Mouse (Mus musculus) G1E (cell line): ENCODE data around the gene Cdc42bpa. TPM values are rescaled to one million over a fixed set of nuclear protein-coding genes. Genes with fewer than 3 reads are reported as not detected.

Experiments
- ATAC-seq: 2 replicates; pipeline ENCODE4 v1.8.0; 2016; ENCODE audit warnings: mild to moderate bottlenecking; ENCODE audit not compliant: insufficient number of reproducible peaks, poor library complexity, low FRiP score, severe bottlenecking; ENCODE audit errors: extremely low read depth
- DNase-seq: peaks from one replicate; pipeline ENCODE4 v3.0.0; 2012; ENCODE audit warnings: low spot score
- H3K27me3 ChIP-seq: 2 replicates; pipeline ENCODE4 v1.6.1; 2012; ENCODE audit warnings: mild to moderate bottlenecking, low read length, inconsistent platforms; ENCODE audit not compliant: insufficient read depth
- H3K36me3 ChIP-seq: replicated peaks from 2 replicates; pipeline ENCODE3; 2012; ENCODE audit warnings: mild to moderate bottlenecking, inconsistent platforms
- H3K4me1 ChIP-seq: 2 replicates; pipeline ENCODE4 v1.6.1; 2012; ENCODE audit warnings: low read depth, low read length, inconsistent platforms, mixed read lengths; ENCODE audit not compliant: insufficient read depth
- H3K4me3 ChIP-seq: 2 replicates; pipeline ENCODE4 v1.5.1; 2012; ENCODE audit warnings: low read depth, mild to moderate bottlenecking, inconsistent platforms, low read length, moderate library complexity, mixed read lengths
- H3K9me3 ChIP-seq: replicated peaks from 2 replicates; pipeline ENCODE4 v1.6.1; 2012; ENCODE audit warnings: inconsistent platforms
- CTCF ChIP-seq: IDR thresholded peaks from 2 replicates; pipeline ENCODE4 v1.5.1; 2012; ENCODE audit warnings: low read depth, low read length, inconsistent platforms, mixed read lengths
- GATA1 ChIP-seq: IDR thresholded peaks from 2 replicates; pipeline ENCODE4 v1.6.1; 2012; ENCODE audit warnings: borderline replicate concordance, low read length, inconsistent platforms, mixed read lengths
- GATA2 ChIP-seq: IDR thresholded peaks from 2 replicates; pipeline ENCODE4 v1.6.1; 2012; ENCODE audit warnings: low read depth, low read length, inconsistent platforms, borderline replicate concordance
- POLR2AphosphoS5 ChIP-seq: IDR thresholded peaks from 2 replicates; pipeline ENCODE4 v1.6.1; 2012; ENCODE audit warnings: low read depth, low read length, inconsistent platforms; ENCODE audit not compliant: insufficient replicate concordance
- TAL1 ChIP-seq: conservative IDR thresholded peaks from 2 replicates; pipeline ENCODE4 v1.6.1; 2012; ENCODE audit warnings: low read depth, low read length, inconsistent platforms, mixed read lengths
- polyA plus RNA-seq: library from polyadenylated mRNA; stranded (reverse); fragments of >175 nt; gene quantifications from 2 replicates; pipeline ENCODE4 v1.2.3, GENCODE M21; 2012
- total RNA-seq, 2 experiments: library from RNA; stranded (forward) in 1 of 2; stranded (reverse) in 1 of 2; fragments of 200-1000 nt in 1 of 2; fragments of >200 nt in 1 of 2; fragmentation: Nextera tagmentation in 1 of 2; gene quantifications; 2 replicates each; pipeline ENCODE4 v1.2.3; 2014 to 2017

Cdc42bpa gene
- total RNA-seq (2014; fragmentation: Nextera tagmentation) (50.3 and 90.0 TPM in 2 replicates), total RNA-seq (2017) (22.9 and 28.2 TPM in 2 replicates), polyA plus RNA-seq (8.2 and 8.3 TPM in 2 replicates)

DNA sequence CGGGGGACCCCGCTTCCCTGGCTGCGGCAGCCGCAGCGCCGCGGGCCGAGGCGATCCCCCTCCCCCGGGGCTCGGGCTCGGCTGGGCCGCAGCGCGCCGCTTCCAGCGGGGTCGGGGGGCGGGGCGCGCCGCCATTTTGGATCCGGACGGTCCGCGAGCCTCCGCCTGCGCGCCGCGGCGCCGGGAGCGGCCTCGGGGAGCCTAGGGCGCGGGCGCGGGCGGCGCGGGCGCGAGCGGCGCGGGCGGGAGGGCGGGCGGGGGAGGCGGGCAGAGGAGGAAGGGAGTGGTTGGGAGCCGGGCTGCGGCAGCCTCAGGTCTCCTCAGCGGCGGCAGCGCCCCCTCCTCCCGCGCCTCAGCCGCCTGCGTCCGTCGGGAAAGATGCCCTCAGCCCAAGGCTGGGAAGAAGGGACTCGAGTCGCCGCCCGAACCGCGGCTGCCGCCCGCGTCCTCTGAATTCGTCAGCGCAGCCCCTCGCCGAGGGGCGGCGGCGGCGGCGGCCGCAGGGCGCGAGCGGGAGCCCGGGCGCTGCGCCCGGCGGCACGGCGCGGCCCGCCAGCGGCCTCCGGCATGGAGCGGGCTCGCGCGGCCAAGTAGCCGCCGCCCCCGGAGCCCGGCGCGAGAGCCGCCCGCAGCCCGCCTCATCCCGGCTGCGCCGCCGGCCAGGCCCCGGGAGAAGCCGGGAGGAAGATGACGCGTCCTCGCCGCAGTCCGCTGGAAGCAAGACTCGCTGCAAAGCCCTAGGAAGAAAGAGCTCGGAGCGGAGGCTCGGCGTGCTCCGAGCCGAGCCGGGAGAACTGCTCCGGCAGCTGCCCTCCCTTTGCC lies at the start of gene Cdc42bpa:
Cdc42bpa (plus strand) TSS at position 752 of the 822 bp plus-strand sequence.
- Histone ChIP-seq H3K9me3 (no peaks in the 10 kb centered on the region), H3K4me1 (peaks cover 26% of the 10 kb centered on the region), H3K36me3 (no peaks in the 10 kb centered on the region), H3K4me3 (peak within 1 kb of the TSS; percentile 83), H3K27me3 (peaks cover 5% of the 10 kb centered on the region; the same call in 1 of the 2 replicates)
- peak; percentile 96 for DNase-seq
- TF ChIP-seq CTCF (no peak), GATA1 (no peak), POLR2AphosphoS5 (no peak), GATA2 (no peak)
- no peak for ATAC-seq

DNA sequence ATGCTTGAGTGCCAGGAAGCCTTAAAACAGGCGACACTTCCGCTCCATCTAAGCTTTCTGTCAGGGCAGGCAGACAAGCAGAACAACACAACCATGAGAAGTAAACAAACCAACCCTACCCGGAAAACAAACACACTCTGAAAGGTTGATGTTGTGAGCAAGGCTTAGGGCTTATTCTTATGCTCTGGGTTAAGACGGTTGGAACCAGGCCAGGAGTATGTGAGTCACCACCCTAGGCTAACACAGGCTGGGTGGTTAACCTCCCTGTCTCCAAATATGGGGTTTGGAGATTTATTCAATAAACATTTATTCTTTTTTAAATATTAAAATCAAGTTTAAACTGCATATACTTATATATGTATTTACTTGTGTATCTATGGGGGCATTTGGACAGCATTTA lies 46.8 kb upstream of the Cdc42bpa start:
- DNase-seq = no peak

GRCm38 (mm10) chr1:179917036-179917435 lies 43.2 kb upstream of the Cdc42bpa start:
- Histone ChIP-seq H3K4me1 (peaks cover 3% of the 10 kb centered on the region; the same call in 1 of the 2 replicates), H3K9me3 (no peaks in the 10 kb centered on the region), H3K4me3 (no peak overlapping the region), H3K36me3 (no peaks in the 10 kb centered on the region), H3K27me3 (peaks cover 9% of the 10 kb centered on the region)
- ATAC-seq = no peak
- TF ChIP-seq CTCF = no peak
- DNase-seq = no peak

More for the DNA sequence above, 46.8 kb upstream of the Cdc42bpa start:
- Histone ChIP-seq H3K4me3 (no peak overlapping the region), H3K4me1 (peaks cover 3% of the 10 kb centered on the region; the same call in 1 of the 2 replicates), H3K27me3 (peaks cover 20% of the 10 kb centered on the region), H3K9me3 (no peaks in the 10 kb centered on the region), H3K36me3 (no peaks in the 10 kb centered on the region)
- TF ChIP-seq GATA1 = no peak
- TF ChIP-seq GATA2 = no peak
- no peak for TF ChIP-seq POLR2AphosphoS5
- TF ChIP-seq TAL1 = no peak
- no peak for TF ChIP-seq CTCF
- ATAC-seq = no peak

- DNase-seq (no peak), ATAC-seq (no peak)
- TF ChIP-seq CTCF (no peak), TAL1 (no peak), POLR2AphosphoS5 (no peak), GATA1 (no peak), GATA2 (no peak)
- H3K4me3 ChIP-seq = no peak overlapping the region
- H3K4me1 ChIP-seq = peaks cover 3% of the 10 kb centered on the region; the same call in 1 of the 2 replicates
- no peaks in the 10 kb centered on the region for H3K9me3 ChIP-seq
- H3K36me3 ChIP-seq = no peaks in the 10 kb centered on the region
- H3K27me3 ChIP-seq = peaks cover 8% of the 10 kb centered on the region
Observed at GRCm38 (mm10) chr1:179917481-179917880, 42.8 kb upstream of the Cdc42bpa start.

DNA sequence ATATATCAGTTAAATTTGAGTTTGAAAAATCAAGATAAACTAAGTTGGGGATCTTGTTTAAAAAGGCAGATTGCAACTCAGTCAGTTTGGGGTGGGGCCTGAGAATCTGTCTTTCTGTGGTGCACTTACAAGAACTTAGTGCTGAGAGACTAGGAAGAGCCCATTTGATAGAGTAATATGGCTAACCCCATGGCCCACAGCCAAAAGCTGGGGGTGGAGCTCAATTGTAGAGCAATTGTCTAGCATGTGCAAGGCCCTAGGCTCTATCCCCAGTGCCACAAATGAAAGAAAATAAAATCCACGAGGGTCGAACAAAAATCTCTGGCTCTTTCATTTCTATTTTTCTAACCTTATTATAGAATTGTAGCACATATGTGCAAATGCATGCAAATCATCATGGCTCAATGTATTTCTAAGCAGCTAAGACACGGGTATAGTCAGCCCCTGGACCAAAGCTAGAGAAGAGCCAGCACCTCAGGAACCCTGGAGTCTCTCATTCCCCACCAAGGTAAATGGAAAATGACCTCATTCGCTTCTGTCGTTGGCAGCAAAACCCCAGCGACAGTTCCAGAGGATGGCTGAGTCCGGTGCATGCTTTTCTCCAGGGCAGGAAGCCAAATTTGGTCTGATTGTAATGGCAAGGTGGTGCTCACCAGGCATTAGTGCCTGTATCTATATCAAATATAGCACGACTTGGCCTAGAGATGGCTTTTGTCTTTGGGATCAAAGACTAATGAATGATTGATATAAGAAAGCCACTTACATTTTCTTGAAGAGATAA lies 40.4 kb upstream of the Cdc42bpa start:
- Histone ChIP-seq H3K4me1 (peaks cover 3% of the 10 kb centered on the region; the same call in 1 of the 2 replicates), H3K36me3 (no peaks in the 10 kb centered on the region), H3K4me3 (no peak overlapping the region), H3K9me3 (no peaks in the 10 kb centered on the region), H3K27me3 (peaks cover 11% of the 10 kb centered on the region)
- TF ChIP-seq POLR2AphosphoS5 = no peak
- TF ChIP-seq CTCF = no peak
- no peak for TF ChIP-seq TAL1
- no peak for TF ChIP-seq GATA2
- no peak for TF ChIP-seq GATA1
- no peak for DNase-seq
- ATAC-seq = no peak
